ENCODE assay signal across 22 mouse cellular contexts in the genomic region with DNA sequence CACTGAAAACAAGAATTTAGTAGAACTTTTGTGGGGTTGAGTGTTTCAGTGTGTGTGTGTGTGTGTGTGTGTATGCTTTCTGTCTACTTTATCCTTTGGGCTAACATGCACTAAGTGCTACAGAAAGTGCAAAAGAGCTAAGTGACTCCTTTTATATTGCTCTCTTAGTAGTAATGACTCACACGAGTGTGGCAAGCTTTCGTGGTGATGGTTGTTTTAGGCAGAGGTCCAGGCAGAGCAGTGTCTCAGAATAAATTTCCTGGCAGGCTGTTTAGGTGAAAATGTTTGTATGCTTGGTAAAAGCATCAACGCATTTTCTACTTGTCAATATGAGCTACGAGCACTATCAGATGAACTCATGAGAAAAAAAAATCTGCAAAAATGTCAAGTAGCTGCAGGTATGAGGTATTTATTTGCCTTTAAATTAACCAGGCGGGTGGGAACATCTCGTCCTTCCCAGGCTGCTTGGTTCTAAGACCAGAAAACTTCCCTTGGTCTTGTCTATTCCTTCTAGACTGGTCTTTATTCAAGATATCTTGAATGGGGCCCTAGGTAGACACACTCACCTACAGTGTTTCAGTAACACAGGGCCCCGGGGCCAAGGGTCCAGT.
DNase-seq lines count a peak whose midpoint lies in the region; ATAC-seq and TF ChIP-seq lines count a peak whose summit lies in the region.
"Had no signal": no experiment of that assay in that cellular context is flagged by ENCODE, and none has a peak within 500 bp of the region (broad histone marks: within the 10 kb centered on the region; RNA-seq: fewer than 3 reads in every experiment).

No protein-coding gene starts in this region.

- TF ChIP-seq CTCF in stomach, postnatal 0 days (IDR thresholded peaks at IDR 0.05; ENCODE audit: low read depth): no peak

- H3K79me2 ChIP-seq in myocyte (ENCODE audit: control insufficient read depth, insufficient read depth): no peaks in the 10 kb centered on the region

- H3K9me3 ChIP-seq in stomach, embryonic 16.5 days (replicated peaks; ENCODE audit: control insufficient read depth, low read length): no peaks in the 10 kb centered on the region
- no peaks in the 10 kb centered on the region for H3K9me3 ChIP-seq in stomach, postnatal 0 days (ENCODE audit: control insufficient read depth, low read length)
- H3K9me3 ChIP-seq: embryonic facial prominence, embryonic 10.5 days; forebrain, embryonic 15.5 days; heart, embryonic 12.5 days; hindbrain, embryonic 15.5 days; intestine, embryonic 15.5 days had no signal

- WGBS in stomach, embryonic 16.5 days: 70% methylated on average over 7 of the region's 7 CpGs
- WGBS in stomach, postnatal 0 days: 54% methylated on average over 7 of the region's 7 CpGs

- H3K4me2 ChIP-seq in stomach, embryonic 16.5 days (ENCODE audit: low read depth, low read length): no peak overlapping the region
- H3K4me2 ChIP-seq in stomach, postnatal 0 days (replicated peaks; ENCODE audit: low read depth): no peak overlapping the region
- H3K4me2 ChIP-seq in myocyte (ENCODE audit: low read depth): peak overlapping the region; percentile 49
- H3K4me2 ChIP-seq: forebrain, embryonic 15.5 days; heart, embryonic 12.5 days; hindbrain, embryonic 15.5 days; intestine, embryonic 15.5 days; liver, embryonic 11.5 days; lung, embryonic 14.5 days had no signal

- TF ChIP-seq EP300 in stomach, postnatal 0 days (optimal IDR thresholded peaks at IDR 0.05): no peak

- H3K4me3 ChIP-seq in stomach, embryonic 16.5 days (replicated peaks; ENCODE audit: low read length): no peak overlapping the region
- no peak overlapping the region for H3K4me3 ChIP-seq in stomach, postnatal 0 days (ENCODE audit: low read depth, low read length)
- no peak overlapping the region for H3K4me3 ChIP-seq in myocyte
- H3K4me3 ChIP-seq: embryonic facial prominence, embryonic 10.5 days; erythroblast, embryonic 14.5 days; forebrain, embryonic 15.5 days; heart, embryonic 12.5 days; hindbrain, embryonic 15.5 days; intestine, embryonic 15.5 days; left cerebral cortex, adult 2 months had no signal

- no peak for ATAC-seq in stomach, embryonic 16.5 days (ENCODE audit: insufficient read depth, low FRiP score)
- ATAC-seq in stomach, postnatal 0 days (ENCODE audit: low FRiP score, low TSS enrichment): no peak
- ATAC-seq in erythroblast, adult 5-6 weeks (replicated peaks; ENCODE audit: low FRiP score, poor library complexity, severe bottlenecking): no peak
- ATAC-seq: forebrain, embryonic 15.5 days; intestine, embryonic 15.5 days; midbrain, embryonic 16.5 days had no signal

- H3K27me3 ChIP-seq in stomach, embryonic 16.5 days (ENCODE audit: control insufficient read depth, insufficient read depth, low read length): no peaks in the 10 kb centered on the region
- no peaks in the 10 kb centered on the region for H3K27me3 ChIP-seq in stomach, postnatal 0 days (ENCODE audit: control insufficient read depth, insufficient read depth, low read length)
- H3K27me3 ChIP-seq in myocyte (ENCODE audit: control insufficient read depth, insufficient read depth, insufficient read length): no peaks in the 10 kb centered on the region
- H3K27me3 ChIP-seq: CH12.LX; forebrain, embryonic 15.5 days; heart, embryonic 12.5 days; hindbrain, embryonic 15.5 days; intestine, embryonic 15.5 days had no signal

- H3K27ac ChIP-seq in stomach, embryonic 16.5 days (ENCODE audit: low read length): 0 out of 2 replicates have a peak overlapping the region, but pooled peaks have one; percentile 19
- H3K27ac ChIP-seq in stomach, postnatal 0 days (replicated peaks): no peak overlapping the region
- H3K27ac ChIP-seq: embryonic facial prominence, embryonic 10.5 days; forebrain, embryonic 15.5 days; hindbrain, embryonic 15.5 days; intestine, embryonic 15.5 days; left cerebral cortex, adult 2 months had no signal

- no peak overlapping the region for H3ac ChIP-seq in myocyte (ENCODE audit: control insufficient read depth, insufficient read length)

- no peaks in the 10 kb centered on the region for H3K36me3 ChIP-seq in stomach, embryonic 16.5 days (ENCODE audit: control insufficient read depth, insufficient read depth, low read length)
- no peaks in the 10 kb centered on the region for H3K36me3 ChIP-seq in stomach, postnatal 0 days (ENCODE audit: control insufficient read depth, insufficient read depth, low read length)
- no peaks in the 10 kb centered on the region for H3K36me3 ChIP-seq in myocyte (ENCODE audit: control insufficient read depth, insufficient read depth)
- H3K36me3 ChIP-seq: embryonic facial prominence, embryonic 10.5 days; forebrain, embryonic 15.5 days; heart, embryonic 12.5 days; hindbrain, embryonic 15.5 days; intestine, embryonic 15.5 days had no signal

- no peak for TF ChIP-seq POLR2A in myocyte (IDR thresholded peaks at IDR 0.05; ENCODE audit: insufficient read length, low read depth)

- H3K9ac ChIP-seq in stomach, embryonic 16.5 days (ENCODE audit: low read length): no peak overlapping the region
- no peak overlapping the region for H3K9ac ChIP-seq in stomach, postnatal 0 days (ENCODE audit: low read length)
- H3K9ac ChIP-seq: forebrain, embryonic 15.5 days; heart, embryonic 12.5 days; hindbrain, embryonic 15.5 days; intestine, embryonic 15.5 days; lung, embryonic 14.5 days had no signal

- peaks cover 21% of the 10 kb centered on the region for H3K4me1 ChIP-seq in stomach, embryonic 16.5 days (ENCODE audit: control insufficient read depth, insufficient read depth, low read length)
- peaks cover 5% of the 10 kb centered on the region; the same call in 1 of the 2 replicates for H3K4me1 ChIP-seq in stomach, postnatal 0 days (replicated peaks; ENCODE audit: control insufficient read depth, insufficient read depth)

- peak; percentile 63 to 68 for DNase-seq in heart, adult 18-20 months
- no peak for DNase-seq in heart, adult 8-10 months (ENCODE audit: low spot score)
- no peak for DNase-seq in stomach, postnatal 0 days (ENCODE audit: low spot score)
- peak; percentile 50 for DNase-seq in Muller cell, postnatal 12 days (ENCODE audit: inconsistent ontology term)
- DNase-seq: cerebellum, adult 9-10 months; heart, postnatal 14 days; left cerebral cortex, postnatal 4 days; lung, embryonic 14.5 days; thymus, postnatal 14 days had no signal

TF ChIP-seq in myocyte, 11 proteins besides CTCF, POLR2A, EP300 and RAD21:
- TF ChIP-seq POLR2AphosphoS2 (IDR thresholded peaks at IDR 0.05; ENCODE audit: insufficient read length, low read depth): no peak
- TF ChIP-seq CEBPB (IDR thresholded peaks at IDR 0.05; ENCODE audit: insufficient read depth, poor library complexity, severe bottlenecking): 0 out of 2 replicates have a peak, but pooled peaks have one; percentile 26

Comparison
In these comparisons a context has a peak if more than half of its experiments do, and no peak if none do; other contexts are left out.
1. DNase-seq: peak in heart, adult 18-20 months (2 of 2) and Muller cell, postnatal 12 days (single experiment); none in heart, adult 8-10 months (single experiment) and stomach, postnatal 0 days (single experiment).